Mouse (Mus musculus) hindbrain, embryonic 11.5 days (tissue): ENCODE results near the gene Cyp2u1. TPM values are rescaled to one million over a fixed set of nuclear protein-coding genes. Genes with fewer than 3 reads are reported as not detected.

Experiments used
- ATAC-seq: fragments of 200-750 bp; cut with Nextera tagmentation; 2 replicates; pipeline ENCODE4 v1.8.0; 2017; ENCODE audit warnings: mild to moderate bottlenecking, moderate TSS enrichment, moderate library complexity; ENCODE audit not compliant: low FRiP score
- DNase-seq: peaks from one replicate; pipeline ENCODE4 v3.0.0-alpha.2; 2015; ENCODE audit warnings: low spot score
- H3K27ac ChIP-seq: fragments of 300-500 bp; sonication (generic); 2 replicates; pipeline ENCODE4 v1.5.1; 2014; ENCODE audit warnings: mild to moderate bottlenecking, low read depth, low read length
- H3K27me3 ChIP-seq: fragments of 300-500 bp; sonication (generic); 2 replicates; pipeline ENCODE4 v1.6.1; 2014; ENCODE audit warnings: mild to moderate bottlenecking, low read length, moderate library complexity, mixed read lengths; ENCODE audit not compliant: control insufficient read depth, insufficient read depth
- H3K36me3 ChIP-seq: fragments of 300-500 bp; sonication (generic); 2 replicates; pipeline ENCODE4 v1.6.1; 2014; ENCODE audit warnings: mild to moderate bottlenecking, low read length, moderate library complexity, mixed read lengths; ENCODE audit not compliant: control insufficient read depth, insufficient read depth
- H3K4me1 ChIP-seq: fragments of 300-500 bp; sonication (generic); replicated peaks from 2 replicates; pipeline ENCODE4 v1.6.1; 2014; ENCODE audit warnings: low read length, mixed read lengths; ENCODE audit not compliant: control insufficient read depth, insufficient read depth
- H3K4me2 ChIP-seq: fragments of 300-500 bp; sonication (generic); replicated peaks from 2 replicates; pipeline ENCODE4 v1.6.1; 2014; ENCODE audit warnings: mild to moderate bottlenecking, low read depth, low read length
- H3K4me3 ChIP-seq: fragments of 300-500 bp; sonication (generic); 2 replicates; pipeline ENCODE4 v1.5.1; 2014; ENCODE audit warnings: low read depth, low read length
- H3K9ac ChIP-seq: fragments of 300-500 bp; sonication (generic); 2 replicates; pipeline ENCODE4 v1.6.1; 2014; ENCODE audit warnings: low read depth, low read length
- H3K9me3 ChIP-seq: fragments of 300-500 bp; sonication (generic); 2 replicates; pipeline ENCODE4 v1.6.1; 2016; ENCODE audit warnings: low read length; ENCODE audit not compliant: control insufficient read depth
- WGBS: fragments of 180-500 bp; shearing (Covaris S2); extraction: QIAGEN DNeasy Blood & Tissue Kit; methylation state at CpG from one replicate; pipeline ENCODE4 v1.1.7; 2014; 5-methylcytosine and 5-hydroxymethylcytosine counted together
- polyA plus RNA-seq: library from polyadenylated mRNA; unstranded; fragments of >200 nt; fragmentation: Nextera tagmentation; extraction: Ambion mirVana; gene quantifications from 2 replicates; pipeline ENCODE4 v1.2.1, GENCODE M21; 2014

The Cyp2u1 gene
- polyA plus RNA-seq, 1 experiment from 2014 or later = 3.0 TPM

GRCm38 (mm10) chr3:131246579-131247046, 56.4 kb downstream of the Cyp2u1 start:
- H3K27ac ChIP-seq = no peak overlapping the region
- no peak overlapping the region for H3K4me3 ChIP-seq
- WGBS = 96% methylated on average over 8 of the region's 8 CpGs
- no peak for DNase-seq
- no peaks in the 10 kb centered on the region for H3K27me3 ChIP-seq
- no peak overlapping the region for H3K4me2 ChIP-seq
- no peaks in the 10 kb centered on the region for H3K36me3 ChIP-seq
- no peak for ATAC-seq
- H3K9me3 ChIP-seq = no peaks in the 10 kb centered on the region
- H3K4me1 ChIP-seq = no peaks in the 10 kb centered on the region
- H3K9ac ChIP-seq = no peak overlapping the region

GRCm38 (mm10) chr3:131245766-131246578, 57.1 kb downstream of the Cyp2u1 start:
- no peak overlapping the region for H3K27ac ChIP-seq
- no peaks in the 10 kb centered on the region for H3K27me3 ChIP-seq
- no peaks in the 10 kb centered on the region for H3K4me1 ChIP-seq
- no peak overlapping the region for H3K9ac ChIP-seq
- no peaks in the 10 kb centered on the region for H3K36me3 ChIP-seq
- 58% methylated on average over 11 of the region's 11 CpGs for WGBS
- no peak overlapping the region for H3K4me3 ChIP-seq
- peak; percentile 83 for DNase-seq
- H3K4me2 ChIP-seq = no peak overlapping the region
- peak; percentile 60; the same call in 1 of the 2 replicates for ATAC-seq
- no peaks in the 10 kb centered on the region for H3K9me3 ChIP-seq

Other genes starting within 250 kb of the Cyp2u1 start
- gene Lef1, start 192.8 kb downstream of the Cyp2u1 start, polyA plus RNA-seq = 24.1 and 24.6 TPM in 2 replicates
- gene Hadh, start 31.1 kb downstream of the Cyp2u1 start, polyA plus RNA-seq = 60.4 and 63.6 TPM in 2 replicates
- 1.0 and 2.0 TPM in 2 replicates for gene Sgms2, start 188.2 kb upstream of the Cyp2u1 start, polyA plus RNA-seq